Mouse (Mus musculus) retina, postnatal 1 day (tissue): ENCODE data around the gene Kif2a.

ENCODE experiments used
- DNase-seq: peaks from one replicate; pipeline ENCODE4 v3.0.0-alpha.2; 2012

The Kif2a gene

GRCm38 (mm10) chr13:107021461-107022265 lies at the start of gene Kif2a:
TSS of gene Kif2a (minus strand) at chr13:107022126.
- DNase-seq: peak; percentile 79

- no peak for DNase-seq
These were observed 47.1 kb upstream of the Kif2a start for GRCm38 (mm10) chr13:107069061-107069460.

GRCm38 (mm10) chr13:107065098-107065855 lies 43.4 kb upstream of the Kif2a start:
- DNase-seq: peak; percentile 87

- DNase-seq: no peak
These were observed 42.3 kb upstream of the Kif2a start for GRCm38 (mm10) chr13:107064263-107064662.

GRCm38 (mm10) chr13:107063115-107063807 lies 41.3 kb upstream of the Kif2a start:
- DNase-seq: no peak

GRCm38 (mm10) chr13:107060098-107060497 lies 38.2 kb upstream of the Kif2a start:
- DNase-seq: no peak

GRCm38 (mm10) chr13:107059460-107059859 lies 37.5 kb upstream of the Kif2a start:
- DNase-seq: no peak

- DNase-seq: peak; percentile 19
These were observed 34.4 kb upstream of the Kif2a start for GRCm38 (mm10) chr13:107056318-107056717.

- no peak for DNase-seq
These were observed 32.6 kb upstream of the Kif2a start for GRCm38 (mm10) chr13:107054496-107054895.

- no peak for DNase-seq
These were observed 29.4 kb upstream of the Kif2a start for GRCm38 (mm10) chr13:107051342-107051741.

- DNase-seq: peak; percentile 4
These were observed 22.3 kb upstream of the Kif2a start for GRCm38 (mm10) chr13:107044229-107044628.

- no peak for DNase-seq
These were observed 20.6 kb upstream of the Kif2a start for GRCm38 (mm10) chr13:107042551-107042950.

GRCm38 (mm10) chr13:107039493-107039892 lies 17.6 kb upstream of the Kif2a start:
- DNase-seq: no peak

GRCm38 (mm10) chr13:107038346-107038745 lies 16.4 kb upstream of the Kif2a start:
- no peak for DNase-seq

GRCm38 (mm10) chr13:107035511-107036113 lies 13.7 kb upstream of the Kif2a start:
- DNase-seq: no peak

GRCm38 (mm10) chr13:107035078-107035477 lies 13.2 kb upstream of the Kif2a start:
- no peak for DNase-seq

GRCm38 (mm10) chr13:107034028-107034920 lies 12.3 kb upstream of the Kif2a start:
- no peak for DNase-seq

GRCm38 (mm10) chr13:107031228-107031627 lies 9.3 kb upstream of the Kif2a start:
- DNase-seq: no peak

GRCm38 (mm10) chr13:107027218-107027617 lies 5.3 kb upstream of the Kif2a start:
- DNase-seq: no peak

GRCm38 (mm10) chr13:107025663-107026062 lies 3.7 kb upstream of the Kif2a start:
- DNase-seq: no peak

- DNase-seq: peak; percentile 90
These were observed 593 bp upstream of the Kif2a start for GRCm38 (mm10) chr13:107022266-107023171.
